Mouse (Mus musculus): ENCODE results near the gene Allc. TPM values are rescaled to one million over a fixed set of nuclear protein-coding genes. Genes with fewer than 3 reads are reported as not detected.

Gene Allc
- total RNA-seq, 2 experiments from 2014 or later, result not detected

DNA sequence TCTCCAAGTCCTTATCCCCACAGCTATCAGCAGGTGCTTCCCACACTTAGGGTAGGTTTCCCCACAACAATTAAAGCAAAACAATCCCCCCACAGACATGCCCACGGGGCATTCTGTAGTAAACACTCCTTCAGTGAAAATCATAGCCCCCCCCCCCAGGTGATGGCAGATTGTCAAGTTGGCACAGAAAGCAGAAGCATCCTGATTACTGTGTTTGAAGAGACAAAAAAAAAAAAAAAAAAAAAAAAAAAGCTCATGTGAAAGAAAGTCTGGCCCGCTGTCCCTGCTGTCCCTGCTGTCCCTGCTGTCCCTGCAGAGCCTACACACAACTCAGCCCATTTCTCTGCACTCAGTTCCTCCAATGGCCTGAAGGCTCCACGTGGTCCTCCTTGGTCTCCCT, 1.7 kb upstream of the Allc start:
- DNase-seq (ENCODE audit: low spot score in 2 of 2), result no peak

- DNase-seq (ENCODE audit: low spot score in 2 of 2), result no peak
Measured at GRCm38 (mm10) chr12:28579132-28579531, 3.2 kb downstream of the Allc start.

GRCm38 (mm10) chr12:28578147-28578546, 4.2 kb downstream of the Allc start:
- no peak for DNase-seq (ENCODE audit: low spot score in 2 of 2)

GRCm38 (mm10) chr12:28575366-28576070, 6.8 kb downstream of the Allc start:
- DNase-seq (ENCODE audit: low spot score in 2 of 2), result no peak

- DNase-seq (ENCODE audit: low spot score in 2 of 2), result no peak
Measured at GRCm38 (mm10) chr12:28572241-28572640, 10.1 kb downstream of the Allc start.

GRCm38 (mm10) chr12:28552299-28552698, 30.0 kb downstream of the Allc start, which contains the start of gene Dcdc2c:
Dcdc2c (minus strand) TSS chr12:28552399.
- DNase-seq (ENCODE audit: low spot score in 2 of 2), result no peak

DNA sequence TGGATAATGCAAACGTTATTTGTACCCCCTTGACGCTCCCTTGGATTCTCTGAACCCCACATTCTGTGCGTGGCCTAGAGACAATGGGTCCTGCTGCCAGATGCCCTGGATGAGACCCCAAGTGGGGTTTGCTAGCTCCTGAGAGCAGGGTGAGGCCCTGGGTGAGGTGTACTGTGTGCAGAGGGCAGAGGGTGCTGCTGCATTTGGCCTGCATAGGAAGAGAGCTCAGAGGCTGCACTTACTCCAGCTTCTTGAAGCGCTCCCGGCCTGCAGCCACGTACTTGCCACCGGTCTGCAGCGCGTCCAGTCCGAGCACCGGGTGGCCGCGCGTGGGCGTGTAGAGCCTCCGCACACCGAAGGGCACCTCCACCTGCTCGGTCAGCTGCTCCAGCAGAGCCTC, 30.5 kb downstream of the Allc start:
- no peak for DNase-seq (ENCODE audit: low spot score in 2 of 2)

DNA sequence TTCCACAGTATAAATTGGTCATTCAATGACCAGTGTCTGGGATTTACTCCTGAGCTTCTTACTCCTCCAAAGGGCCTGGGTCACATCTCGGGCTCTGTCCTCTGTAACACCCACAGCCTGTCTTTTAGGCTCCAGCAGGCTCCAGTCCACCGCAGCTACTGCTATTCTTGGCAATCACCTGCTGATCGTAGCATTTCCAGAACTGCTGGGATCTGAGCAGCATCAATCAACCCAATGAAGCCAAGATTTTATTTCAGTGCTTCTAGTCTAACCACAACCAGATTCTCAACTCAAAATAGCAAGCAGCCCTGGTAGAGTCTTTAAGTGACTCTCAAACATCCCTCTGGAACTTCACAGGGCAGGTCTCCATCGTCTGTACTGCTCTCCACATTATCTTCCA, 33.4 kb downstream of the Allc start:
- DNase-seq (ENCODE audit: low spot score in 2 of 2), result no peak

GRCm38 (mm10) chr12:28514264-28514775, 68.0 kb downstream of the Allc start:
- DNase-seq (ENCODE audit: low spot score in 2 of 2), result no peak

DNA sequence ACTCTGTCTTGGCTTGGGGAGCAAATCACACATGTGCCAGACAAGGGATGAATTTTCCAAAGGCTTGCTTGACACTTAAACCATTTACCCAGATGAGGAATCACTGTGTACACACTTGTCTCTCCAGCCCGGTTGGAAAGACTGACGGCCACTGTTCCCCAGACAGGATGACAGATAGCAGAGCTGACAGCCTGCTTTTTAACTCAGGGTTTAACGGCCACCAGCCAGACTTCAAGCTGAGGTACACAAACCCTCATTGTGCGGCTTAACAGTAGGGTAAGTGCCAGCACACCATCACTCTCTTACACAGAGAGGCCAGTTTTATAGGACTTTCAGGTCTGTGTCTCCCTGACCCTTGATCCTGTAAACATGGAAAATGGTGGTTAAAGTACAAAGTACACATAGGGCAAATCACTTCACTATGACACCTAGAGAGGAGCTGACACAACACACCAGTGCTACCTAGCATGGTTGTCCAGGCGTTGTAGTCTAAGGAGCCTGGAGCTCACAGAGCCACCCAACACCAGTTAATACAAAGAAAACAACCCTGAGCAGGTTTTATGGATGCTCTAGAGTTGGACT, 72.5 kb downstream of the Allc start:
- no peak for DNase-seq (ENCODE audit: low spot score in 2 of 2)

Other genes starting within 250 kb of the Allc start
- gene Dcdc2c, start 30.1 kb downstream of the Allc start, total RNA-seq (2021), result under 1 TPM; 0.37 to 0.42 TPM
- 1 to 10 TPM; 4.8 to 9.4 TPM for gene Colec11, start 40.9 kb upstream of the Allc start, total RNA-seq (2021)
- gene Rps7, start 53.4 kb upstream of the Allc start, total RNA-seq (2021), result 100 to 1,000 TPM; 657 to 756 TPM
- gene Rnaseh1, start 67.1 kb upstream of the Allc start, total RNA-seq (2021), result 10 to 100 TPM; 17.4 to 19.1 TPM
- gene Adi1, start 92.7 kb upstream of the Allc start, total RNA-seq (2021), result 10 to 100 TPM; 60.0 to 68.9 TPM
- 10 to 100 TPM; 37.7 to 42.1 TPM for gene Trappc12, start 167.9 kb upstream of the Allc start, total RNA-seq (2021)
- 10 to 100 TPM; 21.0 to 21.1 TPM for gene Eipr1, start 169.3 kb upstream of the Allc start, total RNA-seq (2021)